Mouse (Mus musculus) T-helper 1 cell (primary cell): ENCODE measurements around the gene Egln1.

Experiments used
- in situ Hi-C: fragments of 300-600 bp; cut with MboI, MseI; formaldehyde crosslinking; loops from one replicate; pipeline ENCODE4 v1.15.1; 2025; ENCODE audit warnings: high pct_unique_total_duplicates

Egln1 gene

GRCm38 (mm10) chr8:124860188-124860587, 88.9 kb downstream of the Egln1 start:
- in situ Hi-C loops, result no loop called here

GRCm38 (mm10) chr8:124859466-124859865, 89.7 kb downstream of the Egln1 start:
- in situ Hi-C loops, result no loop called here
